Mouse (Mus musculus) myocyte (in vitro differentiated cells): ENCODE data around the gene Slc35c1.

Experiments
- CEBPB ChIP-seq: IDR thresholded peaks from 2 replicates; pipeline ENCODE4 v1.6.1; 2011; ENCODE audit warnings: mild to moderate bottlenecking, moderate library complexity; ENCODE audit not compliant: poor library complexity, insufficient read depth, severe bottlenecking
- MYOG ChIP-seq, 3 experiments: IDR thresholded peaks; one replicate each; pipeline ENCODE4 v1.6.1; 2011; ENCODE audit warnings: control low read depth in 2 of 3, low read depth in 2 of 3, mild to moderate bottlenecking in 2 of 3; ENCODE audit not compliant: insufficient read length in 2 of 3, control insufficient read depth in 1 of 3, insufficient read depth in 1 of 3
- POLR2A ChIP-seq: IDR thresholded peaks from one replicate; pipeline ENCODE4 v1.6.1; 2011; ENCODE audit warnings: low read depth, mild to moderate bottlenecking, control low read depth, moderate library complexity; ENCODE audit not compliant: insufficient read length
- POLR2AphosphoS2 ChIP-seq: IDR thresholded peaks from one replicate; pipeline ENCODE4 v1.6.1; 2011; ENCODE audit warnings: low read depth, control low read depth; ENCODE audit not compliant: insufficient read length
- TCF12 ChIP-seq: IDR thresholded peaks from one replicate; pipeline ENCODE4 v1.6.1; 2011; ENCODE audit warnings: mild to moderate bottlenecking, control low read depth; ENCODE audit not compliant: poor library complexity, insufficient read depth, severe bottlenecking
- USF1 ChIP-seq: IDR thresholded peaks from one replicate; pipeline ENCODE4 v1.6.1; 2011; ENCODE audit warnings: low read depth, mild to moderate bottlenecking, control low read depth, moderate library complexity

- TF ChIP-seq USF1: no peak
- TF ChIP-seq POLR2AphosphoS2: no peak
- TF ChIP-seq TCF12: no peak
- TF ChIP-seq POLR2A: no peak
- no peak for TF ChIP-seq MYOG (IDR thresholded peaks at IDR 0.05; ENCODE audit: control insufficient read depth in 1 of 3, insufficient read depth in 1 of 3, insufficient read length in 2 of 3, low read depth in 2 of 3)
- no peak for TF ChIP-seq CEBPB
Measured at GRCm38 (mm10) chr2:92503421-92503820, 43.1 kb upstream of the Slc35c1 start.
